Mouse (Mus musculus): Measurements from ENCODE around the gene Klhdc7b.

GRCm38 (mm10) chr15:89374801-89375534 is 9.7 kb upstream of the Klhdc7b start:
- TF ChIP-seq CTCF (IDR thresholded peaks at IDR 0.05; ENCODE audit: extremely low read depth, insufficient read depth, insufficient read length, insufficient replicate concordance) (no peak), POLR2A (IDR thresholded peaks at IDR 0.05; ENCODE audit: low read depth, low read length) (no peak)

Data from spleen, adult 2 months (tissue).